Mouse (Mus musculus) CH12.LX (cell line): Measurements from ENCODE around the gene Jdp2.

Experiments used
- CHD1 ChIP-seq: IDR thresholded peaks from 2 replicates; pipeline ENCODE4 v1.6.1; 2012; ENCODE audit warnings: low read depth, low read length, improper control_type of control experiment, inconsistent platforms
- CTCF ChIP-seq, 2 experiments: IDR thresholded peaks in 1 of 2; conservative IDR thresholded peaks in 1 of 2; 2 replicates each; pipeline ENCODE4 v1.5.1; 2011 to 2012; ENCODE audit warnings: low read depth in 2 of 2, low read length in 2 of 2, improper control_type of control experiment in 1 of 2, inconsistent platforms in 1 of 2, mild to moderate bottlenecking in 1 of 2, moderate library complexity in 1 of 2
- EP300 ChIP-seq: IDR thresholded peaks from 2 replicates; pipeline ENCODE4 v1.6.1; 2011; ENCODE audit warnings: low read length, improper control_type of control experiment
- HCFC1 ChIP-seq: IDR thresholded peaks from 2 replicates; pipeline ENCODE4 v1.6.1; 2012; ENCODE audit warnings: low read depth, mild to moderate bottlenecking, inconsistent platforms, low read length, improper control_type of control experiment
- RCOR1 ChIP-seq: conservative IDR thresholded peaks from 2 replicates; pipeline ENCODE4 v1.6.1; 2012; ENCODE audit warnings: low read depth, mild to moderate bottlenecking, inconsistent platforms, low read length, improper control_type of control experiment

DNA sequence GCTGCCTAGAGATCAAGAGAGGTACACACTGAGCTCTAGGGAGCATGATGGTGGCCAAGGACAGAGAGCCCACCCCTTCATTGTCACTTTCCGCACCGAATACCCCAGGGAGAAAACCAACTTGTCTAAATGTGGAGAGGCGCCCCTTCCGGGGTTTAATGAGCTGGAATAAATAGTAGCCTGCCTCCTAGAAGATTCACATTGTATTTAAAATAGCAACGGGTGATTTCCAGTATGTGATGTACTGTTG is 16.8 kb upstream of the Jdp2 start:
- TF ChIP-seq CTCF (conservative IDR thresholded peaks at IDR 0.05 in 1 of 2, IDR thresholded peaks at IDR 0.05 in 1 of 2; ENCODE audit: low read depth in 2 of 2, low read length in 2 of 2) (no peak), RCOR1 (no peak), HCFC1 (no peak), CHD1 (no peak), EP300 (no peak)
